Mouse (Mus musculus) embryo, embryonic 10.5 days (tissue): ENCODE measurements around the gene Gm43951.
A peak's percentile ranks its signal among the peaks of the same experiment; 100 is the strongest.

Experiments used
- DNase-seq: peaks from one replicate; pipeline ENCODE4 v3.0.0-alpha.2; 2015; ENCODE audit warnings: low spot score

The Gm43951 gene

DNA sequence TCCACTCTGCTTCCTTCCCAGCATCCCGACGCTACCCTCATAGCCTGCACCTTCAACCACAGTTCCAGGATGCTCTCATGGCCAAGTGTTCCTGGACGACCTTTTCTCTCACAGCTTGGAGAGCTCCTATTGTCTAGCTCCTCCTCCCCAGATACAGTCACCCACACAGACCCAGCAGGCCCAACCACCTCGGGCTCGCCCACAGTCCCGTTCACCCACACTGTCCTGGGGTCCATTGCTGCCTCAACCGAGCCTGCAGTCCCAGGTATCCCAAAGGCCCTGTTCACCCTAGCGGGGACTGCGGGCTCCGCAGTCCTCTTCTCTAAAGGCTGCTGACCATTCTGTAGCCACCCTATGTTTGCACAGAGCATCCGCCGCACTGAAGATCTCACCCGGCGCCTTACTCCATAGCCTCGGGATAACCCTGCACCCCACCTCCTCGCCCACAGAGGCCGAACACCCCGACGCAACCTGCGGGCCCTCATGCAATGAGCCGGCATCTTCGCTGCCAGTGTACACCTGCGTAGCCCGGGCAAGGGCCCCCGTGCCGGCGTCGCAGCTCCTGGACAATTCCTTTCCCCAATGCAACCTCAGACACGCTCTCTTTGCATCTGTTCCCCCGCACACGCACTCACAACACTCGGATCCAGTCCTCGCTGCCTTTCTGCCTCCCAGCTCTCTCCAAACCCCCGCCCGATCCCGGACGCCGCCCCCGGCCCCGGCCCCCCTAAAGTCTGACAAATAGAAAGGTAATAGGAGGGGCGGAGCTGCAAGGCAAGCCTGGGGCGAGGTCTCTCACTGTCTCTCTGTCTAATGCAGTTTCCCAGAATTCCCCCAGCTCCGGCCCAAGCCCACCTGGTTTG, at the start of gene Gm43951:
TSS of gene Gm43951 (minus strand) at position 500 of the 863 bp plus-strand sequence.
- peak; percentile 53 for DNase-seq

DNA sequence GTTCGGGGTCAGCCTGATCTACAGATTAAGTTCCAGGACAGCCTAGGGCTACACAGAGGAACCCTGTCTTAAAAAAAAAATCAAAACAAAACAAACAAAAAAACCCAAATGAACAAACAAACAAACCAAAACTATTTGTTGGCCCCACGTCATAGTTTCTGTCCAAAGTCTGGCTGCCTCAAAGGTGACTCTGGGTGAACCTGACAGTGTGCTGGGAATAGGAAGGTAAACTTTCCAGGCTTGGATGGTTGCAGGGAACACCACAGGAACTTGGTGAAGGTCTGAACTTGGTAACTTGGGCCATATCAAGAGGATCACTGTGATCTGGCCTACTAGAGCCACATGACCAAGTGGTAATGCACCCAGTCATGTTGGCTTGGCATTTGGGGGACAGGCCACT, 49.8 kb upstream of the Gm43951 start:
- DNase-seq: no peak

DNA sequence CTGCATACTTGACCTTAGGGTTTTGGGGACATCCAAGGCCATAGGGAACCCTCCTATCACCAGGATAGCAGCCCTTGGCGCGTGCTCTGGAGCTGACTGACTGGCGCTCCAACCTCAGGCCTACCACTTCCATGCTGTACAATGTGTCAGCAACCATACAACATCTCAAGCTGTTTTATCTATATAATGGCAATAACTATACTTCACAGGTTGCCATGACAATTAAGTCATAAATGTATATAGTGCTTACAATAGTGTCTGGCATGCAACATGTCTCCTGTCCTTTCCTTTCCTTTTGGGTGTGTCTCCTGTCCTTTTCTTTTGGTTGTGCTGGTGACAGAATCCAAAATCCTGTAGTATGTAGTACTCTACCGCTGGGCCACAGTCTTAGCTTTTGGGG, 49.0 kb upstream of the Gm43951 start:
- DNase-seq: no peak

DNA sequence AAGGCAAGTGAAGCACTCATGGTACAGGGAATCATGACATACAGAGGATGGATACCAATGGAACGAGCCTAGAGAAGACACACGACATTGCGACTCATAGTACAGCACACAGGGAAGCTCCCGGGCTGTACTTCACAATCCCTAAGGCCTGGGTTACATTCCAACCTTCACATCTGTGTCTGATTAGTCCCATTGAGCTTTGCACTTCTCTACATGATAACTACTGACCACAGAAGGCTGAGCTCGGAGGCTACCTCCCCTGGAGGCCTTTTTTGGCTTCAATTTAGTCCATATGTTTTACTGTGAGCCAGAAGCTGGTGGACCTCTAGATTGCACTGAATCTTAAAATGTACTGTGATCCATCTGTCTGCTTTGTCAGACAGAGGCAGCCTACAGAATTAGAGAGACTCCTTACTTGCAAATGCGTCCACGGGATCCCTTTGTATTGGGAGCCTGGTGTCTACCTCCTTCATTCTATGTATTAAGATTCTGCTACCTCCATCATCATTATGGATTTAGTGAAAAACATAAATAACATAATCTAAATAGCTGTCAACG, 38.6 kb upstream of the Gm43951 start:
- peak; percentile 48 for DNase-seq

DNA sequence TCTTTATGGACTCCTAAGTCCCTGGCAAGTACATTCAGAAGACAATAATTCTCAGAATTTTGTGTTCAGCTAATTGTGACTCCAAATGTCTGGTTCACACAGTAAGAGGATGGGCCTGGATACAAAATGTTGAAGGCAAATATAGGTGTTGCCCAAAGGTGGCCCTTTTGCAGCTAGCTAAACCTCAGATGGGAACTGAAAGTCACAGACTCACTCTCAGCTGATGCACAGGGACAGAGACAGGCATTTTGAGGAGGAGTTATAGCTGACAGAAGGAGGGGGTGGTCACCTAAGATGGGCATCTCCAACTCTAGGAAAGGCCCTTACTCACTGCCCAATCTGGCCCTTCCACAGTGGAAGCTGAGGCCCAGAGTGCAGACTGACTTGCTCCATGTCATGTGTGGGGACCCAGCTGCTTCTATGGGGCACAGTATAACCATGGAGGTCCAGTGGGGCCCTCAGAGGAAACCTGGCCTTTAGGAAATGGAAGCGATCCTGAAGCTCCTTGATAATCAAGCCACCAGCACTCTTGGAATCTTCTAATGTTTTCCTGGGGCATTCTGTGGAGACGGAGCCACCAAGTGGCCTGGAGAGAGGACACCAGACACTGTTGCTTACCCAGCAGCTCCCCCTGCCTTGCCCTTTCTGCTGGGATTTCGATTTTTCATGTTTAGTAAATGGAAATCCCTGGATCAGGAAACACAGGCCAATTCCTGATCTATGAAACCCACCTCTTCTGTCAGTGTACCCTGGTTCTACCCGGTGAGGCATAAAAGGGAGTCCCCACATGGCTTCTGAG, 33.6 kb upstream of the Gm43951 start:
- no peak for DNase-seq

DNA sequence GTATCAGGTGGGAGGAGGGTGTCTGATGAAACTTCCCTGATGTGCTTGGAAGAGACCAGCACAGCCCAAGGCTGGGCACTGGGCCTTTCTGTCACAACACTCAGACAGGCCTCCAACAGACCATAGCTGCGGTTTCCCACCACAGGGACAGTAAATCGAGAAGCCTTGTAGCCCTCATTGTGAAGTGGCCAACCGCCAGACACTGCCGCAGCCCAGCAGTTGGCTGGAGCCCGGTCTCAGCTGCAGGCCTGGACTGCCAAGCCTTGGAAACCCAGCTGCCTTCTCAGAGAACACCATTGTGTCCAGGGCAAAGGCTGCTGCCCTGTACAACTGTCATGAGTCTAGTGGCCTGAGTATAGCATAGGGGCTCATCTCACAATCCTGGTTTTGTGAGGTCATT, 27.4 kb upstream of the Gm43951 start:
- no peak for DNase-seq

DNA sequence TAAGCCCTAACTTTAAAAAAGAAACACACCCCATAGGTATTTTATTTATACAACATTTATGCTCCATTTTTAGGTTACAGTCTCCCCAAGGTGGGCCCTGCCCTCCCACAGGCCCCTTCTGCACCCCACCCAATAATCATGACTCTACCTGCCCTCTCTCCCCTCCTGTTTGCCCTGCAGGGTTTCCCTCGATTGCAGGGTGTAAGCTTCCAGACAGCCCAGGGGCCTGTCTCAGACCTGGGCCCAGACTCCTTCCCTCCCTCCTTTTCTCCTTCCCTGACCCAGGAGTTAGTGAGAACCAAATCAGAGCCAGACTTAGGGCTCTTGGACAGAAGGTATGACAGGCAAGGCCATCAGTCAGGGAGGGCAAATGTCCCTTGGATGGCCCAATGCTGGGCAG, 26.4 kb upstream of the Gm43951 start:
- DNase-seq: no peak

DNA sequence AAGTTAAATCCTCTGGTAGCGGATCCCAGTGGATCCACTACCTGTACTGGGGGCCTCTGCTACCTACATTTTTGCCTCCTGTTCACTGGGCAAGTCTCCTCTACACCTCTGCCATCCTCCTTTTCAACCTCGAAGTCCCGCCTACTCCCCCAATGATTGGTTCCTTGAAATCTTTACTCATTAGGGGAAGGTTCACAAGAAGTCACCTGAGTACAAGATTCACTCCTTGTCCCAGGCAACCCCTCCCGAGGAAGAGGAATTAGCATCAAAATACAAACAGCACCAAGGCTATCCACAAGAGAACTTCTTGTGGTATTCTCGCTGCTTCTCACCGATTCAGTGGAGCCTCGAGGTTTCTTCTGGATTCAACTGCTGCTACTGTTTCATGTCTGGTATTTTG, 25.4 kb upstream of the Gm43951 start:
- no peak for DNase-seq

DNA sequence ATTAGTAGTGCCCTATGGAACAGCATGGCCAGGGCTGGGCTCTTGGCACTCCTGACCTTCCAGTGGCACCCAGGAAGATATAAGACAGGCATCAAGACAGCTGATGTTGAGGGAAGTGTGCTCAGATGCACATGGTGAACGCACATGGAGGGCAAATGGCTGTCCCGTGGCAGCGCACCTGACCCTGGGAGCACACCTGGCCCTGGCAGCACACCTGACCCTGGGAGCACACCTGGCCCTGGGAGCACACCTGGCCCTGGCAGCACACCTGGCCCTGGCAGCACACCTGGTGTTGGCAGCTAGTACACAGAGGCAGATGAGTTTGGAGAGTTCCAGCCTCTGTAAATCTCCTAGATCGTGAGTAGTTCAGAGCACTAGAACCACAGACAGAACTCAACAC, 21.9 kb upstream of the Gm43951 start:
- no peak for DNase-seq

DNA sequence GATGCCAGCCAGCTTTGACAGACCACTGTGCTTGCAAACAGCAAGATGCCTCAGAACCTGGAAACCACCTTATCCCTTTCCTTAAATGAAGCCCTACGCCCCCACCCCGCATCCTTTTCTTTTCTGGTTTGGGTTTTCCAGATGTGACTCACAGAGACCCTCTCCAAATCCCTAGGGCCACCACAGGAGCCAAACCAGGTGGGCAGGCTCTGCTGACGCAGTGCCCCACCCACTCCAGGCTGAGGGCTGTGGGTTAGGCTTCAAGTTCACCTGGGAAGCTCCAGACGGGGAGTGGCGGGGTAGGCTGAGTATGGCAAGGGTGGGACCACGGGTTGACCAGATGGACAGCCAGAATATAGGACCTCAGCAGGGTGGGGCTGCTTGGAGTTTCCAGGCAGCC, 20.3 kb upstream of the Gm43951 start:
- DNase-seq: no peak

DNA sequence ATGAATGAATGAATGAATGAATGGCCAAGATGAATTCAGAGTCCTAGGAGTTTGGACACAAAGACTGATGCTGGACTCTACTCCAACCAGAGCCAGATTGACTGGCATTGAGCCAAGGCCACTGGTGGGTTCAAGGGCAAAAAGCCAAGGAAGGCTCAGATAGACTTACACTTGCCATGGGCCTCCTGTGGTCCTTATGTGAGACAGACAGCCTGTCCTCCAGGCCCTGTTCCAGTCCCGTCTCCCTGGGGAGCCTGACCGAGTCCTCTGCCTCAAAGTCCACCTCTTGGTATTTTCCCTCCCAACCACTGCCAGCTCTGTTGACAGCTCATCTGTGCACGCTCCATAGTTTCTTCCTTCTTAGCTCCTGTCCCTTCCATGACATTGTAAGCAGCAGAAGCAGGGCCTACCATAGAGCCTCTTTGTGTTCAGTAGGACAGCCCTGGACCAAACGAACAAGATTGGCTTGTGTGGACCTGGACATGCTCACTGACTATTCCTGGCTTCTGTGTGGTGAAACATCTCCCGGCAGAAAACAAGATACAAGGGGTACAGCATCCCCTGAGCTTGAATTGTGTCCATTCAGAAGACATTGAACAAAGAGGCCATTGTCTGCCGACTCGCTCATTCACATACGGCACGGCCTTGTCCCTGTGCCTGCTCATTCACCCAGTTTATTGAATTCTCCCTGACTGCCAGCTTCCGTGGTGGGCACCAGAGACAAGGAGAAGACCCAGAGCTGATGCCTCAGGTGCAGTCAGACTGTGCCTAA, 19.6 kb upstream of the Gm43951 start:
- peak; percentile 22 for DNase-seq

DNA sequence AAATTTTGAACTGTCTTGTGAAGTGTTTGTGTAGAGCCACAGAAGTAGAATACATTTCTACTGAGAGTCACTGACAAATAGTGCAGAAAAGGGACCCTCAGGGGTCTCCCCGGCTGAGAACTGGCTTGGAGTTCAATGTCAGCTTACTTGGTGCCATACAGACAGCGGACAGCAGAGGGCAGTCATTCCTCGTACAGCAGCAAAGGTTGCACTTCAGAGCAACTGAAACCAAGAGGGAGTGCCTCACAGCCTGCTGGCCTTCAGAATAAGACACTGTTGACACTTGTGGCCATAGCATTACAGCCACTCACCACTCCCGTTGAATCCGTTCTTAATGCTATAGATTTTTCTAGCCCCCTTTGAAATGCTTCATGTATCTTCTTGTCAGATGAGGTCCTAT, 18.2 kb upstream of the Gm43951 start:
- DNase-seq: peak; percentile 83

DNA sequence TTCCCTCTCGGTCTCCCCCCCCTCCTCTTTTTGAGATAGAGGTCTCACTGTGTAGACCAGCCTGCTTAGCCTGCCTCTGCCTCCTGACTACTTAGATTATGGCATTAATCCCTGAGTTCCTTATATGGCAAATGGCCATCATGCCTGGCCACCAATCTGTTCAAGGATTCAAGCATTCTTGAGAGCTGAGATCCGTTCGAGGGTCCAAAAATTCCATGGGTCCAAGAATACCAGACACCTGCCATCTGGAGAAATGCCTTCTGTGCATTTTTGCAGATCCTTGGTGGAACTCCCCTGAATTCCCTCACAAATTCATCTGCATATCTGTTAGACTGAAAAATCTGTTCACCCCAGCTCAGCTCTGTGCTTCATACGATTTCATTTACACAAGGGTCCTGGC, 16.8 kb upstream of the Gm43951 start:
- no peak for DNase-seq

DNA sequence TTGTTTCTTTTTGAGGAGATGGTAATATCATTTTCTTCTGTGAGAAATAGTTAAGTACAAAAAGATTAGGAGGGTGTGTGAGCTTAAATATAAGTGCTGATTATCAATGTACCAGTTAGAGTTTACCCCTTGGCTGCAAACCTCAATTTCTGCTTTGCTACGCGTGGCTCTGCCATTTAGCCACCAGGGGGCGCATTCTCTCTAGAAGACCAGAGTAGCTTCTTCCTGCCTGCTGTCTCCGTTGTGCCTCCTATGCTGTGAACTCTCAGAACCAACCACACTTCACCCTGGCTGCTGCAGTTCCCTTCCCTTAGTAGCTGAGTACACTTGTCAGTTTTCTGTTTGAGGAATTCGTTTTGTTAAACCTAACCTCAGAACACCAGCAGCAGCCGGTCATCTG, 14.6 kb upstream of the Gm43951 start:
- DNase-seq: peak; percentile 90

DNA sequence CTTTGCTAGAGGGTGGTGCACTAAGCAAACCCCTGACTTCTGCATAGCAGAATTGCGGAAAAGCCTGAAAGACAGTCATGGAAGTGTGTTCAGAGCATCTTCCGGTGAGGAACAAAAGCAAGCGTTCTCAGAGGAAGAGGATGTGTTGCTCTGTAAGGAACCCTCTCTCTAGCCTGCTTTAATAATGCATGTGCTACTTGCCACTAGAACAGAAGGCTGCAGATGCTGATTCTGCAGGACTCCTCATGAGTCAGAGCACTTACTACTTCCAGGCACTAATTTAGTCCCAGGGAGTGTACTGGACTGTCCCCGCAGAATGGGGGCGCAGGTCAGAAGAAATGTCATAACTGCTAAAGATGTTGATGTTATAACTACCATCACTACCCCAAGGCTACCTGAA, 10.5 kb upstream of the Gm43951 start:
- DNase-seq: no peak

DNA sequence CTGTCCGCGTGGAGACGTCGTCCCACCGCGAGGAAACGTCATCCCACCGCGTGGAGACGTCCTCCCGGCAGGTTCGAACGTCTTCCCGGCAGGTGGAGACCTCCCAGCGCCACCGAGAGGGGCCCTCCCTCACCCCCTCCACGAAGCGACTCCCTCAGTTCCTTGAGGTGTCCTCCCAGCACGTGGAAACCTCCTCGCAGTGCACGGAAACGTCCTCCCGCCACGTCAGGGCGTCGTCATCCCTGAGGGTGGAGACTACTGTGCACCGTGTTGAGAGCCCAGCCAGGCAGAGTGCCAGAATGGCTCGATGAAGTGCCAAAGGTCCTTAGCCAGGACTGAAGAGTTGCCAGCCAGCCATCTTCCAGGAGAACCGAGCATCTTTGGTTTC, 8.8 kb upstream of the Gm43951 start, which contains the start of gene Med31:
TSS of gene Med31 (minus strand) at position 183 of the 388 bp plus-strand sequence.
- peak; percentile 63 for DNase-seq

DNA sequence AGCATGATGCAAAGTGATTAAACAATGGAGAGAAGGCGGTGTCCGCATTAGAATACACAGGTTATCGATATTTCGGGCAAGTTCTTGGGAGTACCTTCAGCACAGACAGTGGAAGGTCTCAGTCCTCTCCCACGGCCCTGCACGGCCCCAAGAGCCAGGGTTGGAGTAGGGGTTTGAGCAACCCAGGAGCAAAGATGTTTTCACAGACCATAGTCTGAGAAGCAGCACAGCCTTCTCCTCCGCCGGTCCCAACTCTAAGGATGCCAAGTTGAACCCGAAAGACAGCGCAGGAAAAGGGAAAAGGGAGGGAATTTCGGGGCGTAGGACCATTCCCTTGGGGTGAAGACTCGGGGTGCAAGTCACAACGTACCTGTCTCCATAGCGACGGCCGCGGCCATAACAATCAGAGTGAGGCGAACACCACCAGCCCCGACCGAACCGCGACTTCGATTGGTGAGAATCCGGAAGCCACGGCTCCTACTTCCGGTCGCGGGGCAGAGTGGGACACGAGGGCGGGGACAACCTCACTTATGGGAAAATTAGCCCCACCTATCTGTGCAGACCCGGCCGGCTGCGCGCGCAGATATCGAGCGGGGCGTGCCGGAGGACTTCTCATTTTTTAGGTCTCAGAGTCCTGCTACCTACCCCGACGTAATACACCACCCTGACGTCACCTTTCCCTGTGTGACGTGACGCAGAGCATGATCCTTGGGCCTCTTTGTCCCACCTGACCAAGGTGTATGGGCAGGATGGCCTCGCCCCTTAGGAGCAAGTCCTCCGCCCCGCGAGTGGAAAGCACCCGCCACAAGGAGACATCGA, 8.2 kb upstream of the Gm43951 start:
- DNase-seq: peak; percentile 98

DNA sequence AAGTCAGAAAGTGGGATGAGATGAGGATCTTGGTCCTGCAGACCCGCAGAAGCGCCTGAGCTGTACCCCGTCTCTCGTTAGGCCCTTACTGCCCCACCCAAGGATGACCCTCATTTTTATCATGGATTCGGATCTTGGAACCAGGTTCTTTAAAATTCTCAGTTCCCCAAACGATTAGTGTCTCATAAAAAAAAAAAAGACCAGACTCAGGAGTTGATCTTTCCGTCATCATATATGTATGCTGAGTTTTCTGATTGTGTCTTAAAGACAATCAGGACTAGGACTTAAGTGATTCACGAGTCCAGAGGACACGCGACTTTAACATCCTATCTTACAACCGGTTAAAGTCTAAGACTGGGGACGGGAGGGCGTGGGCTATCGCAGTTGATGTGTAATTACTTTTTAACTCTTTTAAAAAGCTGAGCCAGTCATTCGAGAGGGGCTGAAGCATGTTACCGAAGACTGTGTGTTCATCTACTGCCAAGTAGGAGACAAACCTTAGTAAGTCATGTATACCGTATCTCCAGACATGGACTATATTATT, 1.3 kb upstream of the Gm43951 start:
- no peak for DNase-seq

DNA sequence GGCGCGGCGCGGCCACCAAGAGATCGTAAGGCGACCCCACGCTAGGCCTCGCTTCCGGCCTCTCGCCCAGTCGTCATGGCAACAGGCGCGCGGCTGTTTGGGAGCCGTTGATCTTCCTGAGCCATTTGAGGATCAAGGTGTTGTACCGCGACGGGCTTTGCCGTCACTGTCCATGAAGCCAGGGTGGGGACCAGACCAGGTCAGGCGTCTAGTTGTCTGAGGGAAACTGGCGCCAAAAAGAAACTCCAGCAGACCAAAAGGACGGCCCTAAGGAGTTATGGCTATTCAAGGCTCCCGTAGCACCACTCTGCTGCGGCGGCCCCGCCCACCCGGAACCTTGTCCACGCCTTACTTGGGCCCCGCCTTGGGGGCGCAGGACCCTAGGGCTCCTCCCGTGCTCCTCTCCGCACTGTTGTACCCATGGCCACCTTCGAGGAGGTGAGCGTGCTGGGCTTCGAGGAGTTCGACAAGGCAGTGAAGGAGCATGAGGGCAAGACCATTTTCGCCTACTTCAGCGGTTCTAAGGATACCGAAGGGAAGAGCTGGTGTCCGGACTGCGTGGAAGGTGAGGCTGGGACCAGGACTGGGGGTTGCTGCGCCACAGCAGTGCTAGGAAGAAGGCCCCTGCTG, 679 bp upstream of the Gm43951 start, which contains the start of the genes 4933427D14Rik and Txndc17:
TSS of gene 4933427D14Rik (minus strand) at position 256 of the 630 bp plus-strand sequence.
TSS of gene Txndc17 (plus strand) at position 344 of the 630 bp plus-strand sequence.
- DNase-seq: peak; percentile 91

DNA sequence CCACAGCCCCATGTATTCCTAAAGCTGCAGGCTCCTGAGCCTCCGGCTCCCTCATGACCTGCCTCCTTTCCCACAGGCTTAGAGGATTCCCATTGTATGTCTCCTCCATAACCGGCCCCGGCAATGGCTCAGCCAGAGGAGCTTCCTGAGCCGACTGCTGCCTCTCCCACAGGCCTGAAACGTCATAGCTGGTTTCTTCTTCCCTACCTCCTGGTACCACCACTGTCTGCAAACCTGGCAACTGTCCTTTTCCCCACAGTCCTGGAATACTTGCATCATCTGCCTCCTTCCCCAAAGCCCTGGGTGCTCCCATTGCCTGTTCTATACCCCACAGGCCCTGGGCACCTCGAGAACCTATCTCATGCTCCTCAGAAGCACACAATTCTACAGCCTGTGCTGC, 1.4 kb downstream of the Gm43951 start:
- no peak for DNase-seq
